Mouse (Mus musculus) layer of hippocampus, adult 2 months (tissue): ENCODE measurements at regions not wholly inside any gene's neighbourhood (a gene's known extent, or its start where the extent isn't known, plus 50 kb on each side); places are given as distances from the start of the nearest gene placed in this dataset.

Experiments used
- DNase-seq, 2 experiments: peaks; one replicate each; pipeline ENCODE4 v3.0.0; 2022; ENCODE audit warnings: low spot score in 2 of 2
- H3K27ac ChIP-seq: fragments of 200-600 bp; 2 replicates; pipeline ENCODE4 v1.8.1; 2022
- H3K4me3 ChIP-seq: fragments of 200-600 bp; 2 replicates; pipeline ENCODE4 v1.8.1; 2022; ENCODE audit warnings: mild to moderate bottlenecking
- CTCF ChIP-seq: fragments of 200-600 bp; conservative IDR thresholded peaks from 2 replicates; pipeline ENCODE4 v1.8.1; 2022; ENCODE audit warnings: antibody characterized with exemption, mild to moderate bottlenecking, moderate library complexity

- TF ChIP-seq CTCF: no peak
- no peak for DNase-seq
- H3K27ac ChIP-seq: no peak overlapping the region
- no peak overlapping the region for H3K4me3 ChIP-seq
Observed at GRCm38 (mm10) chr10:37380024-37380423, 241.3 kb upstream of the Marcks start.

DNA sequence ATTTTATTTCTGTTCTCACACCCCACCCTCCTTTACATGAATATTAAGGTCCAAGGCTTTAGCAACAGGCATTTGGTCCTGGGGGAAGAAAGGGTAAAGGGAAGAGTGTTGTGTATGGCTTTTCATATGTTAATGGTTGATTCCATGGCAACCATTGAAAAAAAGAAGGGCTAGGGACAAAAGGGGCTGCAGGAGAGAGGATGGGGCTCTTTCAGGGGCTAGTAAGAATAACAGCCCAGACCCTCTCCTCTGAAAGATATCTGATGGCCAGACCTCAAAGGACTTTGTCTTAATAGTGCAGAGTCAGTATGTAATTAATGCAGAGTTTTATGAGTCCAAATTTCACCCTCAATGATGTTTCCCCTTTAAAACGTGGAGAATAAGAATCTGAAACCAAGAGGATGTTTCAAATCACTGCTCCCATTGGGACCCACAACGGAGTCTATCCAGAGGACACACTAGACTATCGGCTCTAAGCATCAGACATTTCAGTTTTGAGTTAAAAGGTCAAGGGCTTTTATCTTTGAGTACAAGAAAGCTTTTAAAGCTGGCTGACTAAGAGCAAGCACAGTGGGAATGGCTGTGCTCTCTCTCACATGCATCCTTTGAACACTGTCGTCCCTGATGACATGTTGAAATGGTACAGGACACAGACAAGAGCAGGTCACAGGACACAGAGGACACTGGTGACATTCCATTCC is 239.4 kb upstream of the Marcks start:
- no peak for DNase-seq
- no peak for TF ChIP-seq CTCF
- Histone ChIP-seq H3K4me3 (no peak overlapping the region), H3K27ac (no peak overlapping the region)

DNA sequence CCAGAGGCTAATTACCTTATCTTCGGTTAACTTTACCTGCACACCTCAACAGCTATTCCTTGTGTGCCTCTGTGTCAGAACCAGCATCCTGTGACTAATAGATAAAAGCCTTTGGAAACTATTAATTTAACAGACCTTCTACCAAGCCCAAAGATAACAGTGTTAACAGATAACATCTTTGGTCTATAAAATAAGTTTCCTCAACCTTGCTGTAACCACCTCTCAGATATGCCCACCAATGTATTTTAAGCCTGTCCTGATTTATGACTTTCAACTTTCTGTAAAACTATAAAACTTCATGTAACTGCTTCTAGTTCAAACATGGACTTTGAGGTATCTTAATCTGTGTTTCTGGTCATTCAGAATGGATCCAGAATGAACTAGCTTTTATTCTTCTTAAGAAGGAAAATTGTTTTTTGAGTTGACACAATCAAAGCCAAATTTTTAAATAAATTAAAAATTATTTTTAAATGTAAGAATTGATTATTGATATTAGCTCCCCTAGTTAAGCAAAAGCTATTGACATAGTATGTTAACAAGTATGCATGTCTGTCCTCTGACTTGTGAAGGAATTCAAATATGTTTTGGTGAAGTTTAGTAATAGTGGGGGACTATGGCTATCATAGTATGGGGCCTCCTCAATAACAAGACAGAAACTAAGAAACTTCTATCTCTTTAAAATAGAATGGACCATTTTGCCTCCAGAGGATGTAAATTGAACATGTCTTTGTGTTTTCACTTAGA is 238.7 kb upstream of the Marcks start:
- no peak for TF ChIP-seq CTCF
- no peak overlapping the region for H3K27ac ChIP-seq
- DNase-seq: no peak
- H3K4me3 ChIP-seq: no peak overlapping the region

DNA sequence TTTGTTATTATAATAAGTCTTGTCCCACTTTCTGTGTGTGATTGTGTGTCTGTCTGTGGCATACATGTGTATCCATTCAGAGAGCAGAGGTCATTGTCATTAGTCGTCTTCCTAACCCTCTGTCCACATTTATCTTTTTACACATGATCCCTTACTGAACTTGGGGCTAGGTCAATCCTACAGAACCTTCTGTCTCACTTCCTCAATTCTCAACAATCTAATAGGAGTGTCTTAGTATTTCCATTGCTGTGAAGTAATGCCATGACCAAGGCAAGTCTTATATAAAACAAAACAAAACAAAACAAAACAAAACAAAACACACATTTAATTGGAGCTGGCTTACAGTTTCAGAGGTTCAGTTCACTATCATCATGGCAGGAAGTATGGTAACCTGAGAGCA is 237.5 kb upstream of the Marcks start:
- no peak overlapping the region for H3K27ac ChIP-seq
- no peak for DNase-seq
- H3K4me3 ChIP-seq: no peak overlapping the region
- no peak for TF ChIP-seq CTCF

- DNase-seq: no peak
- no peak overlapping the region for H3K4me3 ChIP-seq
- H3K27ac ChIP-seq: no peak overlapping the region
- TF ChIP-seq CTCF: no peak
Observed at GRCm38 (mm10) chr10:37375648-37376047, 236.9 kb upstream of the Marcks start.

GRCm38 (mm10) chr10:37368997-37369679 is 230.4 kb upstream of the Marcks start:
- Histone ChIP-seq H3K4me3 (no peak overlapping the region), H3K27ac (no peak overlapping the region)
- TF ChIP-seq CTCF: no peak
- DNase-seq: no peak

- no peak for DNase-seq
- TF ChIP-seq CTCF: no peak
- no peak overlapping the region for H3K27ac ChIP-seq
- H3K4me3 ChIP-seq: no peak overlapping the region
Observed at GRCm38 (mm10) chr10:37367796-37368195, 229.1 kb upstream of the Marcks start.

DNA sequence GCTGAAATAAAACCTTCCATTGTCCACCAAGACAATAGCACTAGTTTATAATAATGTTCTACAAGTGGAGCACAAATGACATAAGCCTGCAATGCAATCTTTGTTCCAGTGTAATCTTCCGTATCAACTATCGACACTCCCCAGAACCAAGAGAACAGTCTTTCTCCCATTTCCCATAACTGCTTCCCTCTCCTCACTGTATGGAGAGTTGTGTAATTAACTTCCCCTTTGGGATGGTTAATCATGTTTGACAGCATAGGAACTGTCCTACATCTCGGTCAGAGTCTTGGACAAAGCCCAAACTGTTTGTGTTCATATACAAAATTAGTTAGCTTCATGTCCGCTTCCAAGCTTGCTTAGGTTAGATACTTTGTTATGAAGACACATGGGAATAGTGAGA is 225.8 kb upstream of the Marcks start:
- no peak overlapping the region for H3K4me3 ChIP-seq
- H3K27ac ChIP-seq: no peak overlapping the region
- DNase-seq: no peak
- TF ChIP-seq CTCF: no peak

DNA sequence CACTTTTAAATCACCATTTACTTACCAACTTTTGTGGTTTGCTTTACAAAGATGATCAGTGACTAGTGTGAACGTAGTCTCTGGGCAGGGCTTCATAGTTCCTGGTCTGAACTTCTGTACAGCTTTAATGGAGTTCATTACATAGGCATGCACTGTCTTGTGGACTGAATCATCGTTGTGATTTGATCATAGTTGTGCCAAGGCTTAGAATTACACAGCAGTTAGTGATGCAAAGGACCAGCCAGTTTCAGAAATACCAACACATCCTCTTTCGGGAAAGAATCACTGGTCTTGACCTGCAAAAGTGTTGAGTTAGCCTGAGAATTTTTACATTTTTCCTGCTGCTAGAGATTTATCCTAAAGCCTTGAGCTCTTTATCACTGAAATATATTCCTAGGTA is 222.3 kb upstream of the Marcks start:
- DNase-seq: no peak
- H3K4me3 ChIP-seq: no peak overlapping the region
- no peak for TF ChIP-seq CTCF
- no peak overlapping the region for H3K27ac ChIP-seq

GRCm38 (mm10) chr10:37358900-37359299 is 220.2 kb upstream of the Marcks start:
- peak overlapping the region; percentile 43; the same call in 1 of the 2 replicates for H3K27ac ChIP-seq
- TF ChIP-seq CTCF: peak; percentile 22
- no peak overlapping the region for H3K4me3 ChIP-seq
- DNase-seq: no peak

DNA sequence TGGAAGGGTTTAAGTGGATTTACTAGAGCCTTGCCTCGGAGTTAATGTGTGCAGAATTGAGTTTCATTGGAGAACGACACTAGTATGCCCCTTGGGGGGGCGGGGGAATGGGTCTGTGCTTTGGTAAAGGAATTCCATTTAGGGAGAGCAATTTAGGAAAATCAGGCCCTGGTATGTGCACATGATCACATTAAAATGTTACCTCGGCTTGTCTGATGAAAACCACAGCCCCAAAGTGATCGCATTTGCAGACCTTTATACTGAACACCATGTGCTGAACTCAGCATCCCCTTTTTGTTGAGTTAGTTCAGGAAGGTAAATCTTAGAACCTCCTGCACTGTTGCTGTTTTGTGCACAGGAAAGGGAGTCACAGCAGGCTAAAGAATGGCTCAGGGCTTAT is 219.6 kb upstream of the Marcks start:
- Histone ChIP-seq H3K27ac (peak overlapping the region; percentile 43), H3K4me3 (no peak overlapping the region)
- DNase-seq: no peak
- TF ChIP-seq CTCF: no peak

DNA sequence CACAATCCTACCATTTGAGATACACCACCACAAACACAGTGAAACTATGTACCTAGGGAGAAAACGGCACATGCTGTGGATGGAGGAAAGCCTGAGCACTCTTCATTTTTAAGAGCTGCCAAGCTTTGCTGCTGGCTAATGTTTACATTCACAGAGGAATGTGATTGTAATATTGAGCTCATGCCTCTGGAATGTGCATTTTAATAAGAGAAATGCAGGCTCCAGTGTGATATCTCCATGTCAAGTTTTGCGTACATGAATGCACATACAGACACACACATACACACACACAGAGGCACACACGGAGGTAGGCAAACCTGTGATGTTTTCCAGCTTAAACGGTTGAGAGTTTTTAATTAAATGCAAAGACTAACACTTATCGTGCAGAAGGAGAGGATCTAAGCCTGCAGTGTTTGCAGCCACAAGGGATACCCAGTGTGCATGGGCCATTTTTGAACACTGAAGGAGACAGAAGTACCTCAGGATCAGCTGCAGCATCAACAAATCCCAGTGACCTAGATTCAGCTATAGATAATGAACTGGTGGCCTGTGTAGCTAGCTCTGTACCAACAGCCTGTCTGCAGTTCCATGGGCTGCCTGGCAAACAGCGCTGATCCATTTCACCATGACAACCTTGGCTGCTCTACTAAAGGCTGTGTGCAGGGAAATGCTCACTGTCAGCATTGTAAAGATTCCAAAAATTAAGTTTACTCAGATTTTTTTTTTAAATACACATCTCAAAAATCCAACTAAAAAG is 218.8 kb upstream of the Marcks start:
- Histone ChIP-seq H3K4me3 (no peak overlapping the region), H3K27ac (peak overlapping the region; percentile 43)
- DNase-seq: peak; percentile 49 to 54
- peak; percentile 77 for TF ChIP-seq CTCF

GRCm38 (mm10) chr10:37349261-37349660 is 210.5 kb upstream of the Marcks start:
- TF ChIP-seq CTCF: no peak
- H3K27ac ChIP-seq: no peak overlapping the region
- DNase-seq: no peak
- no peak overlapping the region for H3K4me3 ChIP-seq
